Mouse (Mus musculus): ENCODE results near the gene Agmo. TPM values are rescaled to one million over a fixed set of nuclear protein-coding genes. Genes with fewer than 3 reads are reported as not detected.

Gene Agmo
- polyA plus RNA-seq, 3 experiments from 2014 or later, result 0.67 to 0.84 TPM; not detected in 1

Other genes with a start within 250 kb of the Agmo start
- gene Meox2, start 133.1 kb upstream of the Agmo start, polyA plus RNA-seq (2017; shearing (Covaris generic)), result not detected

Measured in inflammation-experienced regulatory T-cells, adult 6 months (primary cell).